Mouse (Mus musculus): Measurements from ENCODE around the gene Srsf10. TPM values are rescaled to one million over a fixed set of nuclear protein-coding genes. Genes with fewer than 3 reads are reported as not detected.

Gene Srsf10
- total RNA-seq, 2 experiments from 2014 or later: 73.8 to 80.5 TPM

- DNase-seq: peak; percentile 81
These were observed 910 bp downstream of the Srsf10 start for GRCm38 (mm10) chr4:135856223-135857091.

- no peak for DNase-seq
These were observed 2.1 kb downstream of the Srsf10 start for GRCm38 (mm10) chr4:135857597-135858186.

GRCm38 (mm10) chr4:135868996-135869395, 13.4 kb downstream of the Srsf10 start:
- no peak for DNase-seq

GRCm38 (mm10) chr4:135870227-135871023, 14.9 kb downstream of the Srsf10 start:
- no peak for DNase-seq

GRCm38 (mm10) chr4:135872015-135872414, 16.5 kb downstream of the Srsf10 start:
- DNase-seq: no peak

GRCm38 (mm10) chr4:135872589-135873391, 17.2 kb downstream of the Srsf10 start:
- DNase-seq: peak; percentile 9

- peak; percentile 91 for DNase-seq
These were observed 18.1 kb downstream of the Srsf10 start, which contains the start of gene Pnrc2 for GRCm38 (mm10) chr4:135873526-135874202. TSS of gene Pnrc2 (minus strand) at chr4:135873850.

GRCm38 (mm10) chr4:135874564-135875535, 19.3 kb downstream of the Srsf10 start:
- DNase-seq: peak; percentile 13

- DNase-seq: no peak
These were observed 20.0 kb downstream of the Srsf10 start for GRCm38 (mm10) chr4:135875546-135875945.

- DNase-seq: peak; percentile 78
These were observed 20.5 kb downstream of the Srsf10 start for GRCm38 (mm10) chr4:135875991-135876582.

- DNase-seq: peak; percentile 82
These were observed 21.1 kb downstream of the Srsf10 start for GRCm38 (mm10) chr4:135876583-135877020.

GRCm38 (mm10) chr4:135877742-135878141, 22.2 kb downstream of the Srsf10 start:
- peak; percentile 50 for DNase-seq

GRCm38 (mm10) chr4:135879021-135879420, 23.5 kb downstream of the Srsf10 start:
- DNase-seq: no peak

- DNase-seq: no peak
These were observed 24.5 kb downstream of the Srsf10 start for GRCm38 (mm10) chr4:135880018-135880417.

- no peak for DNase-seq
These were observed 25.0 kb downstream of the Srsf10 start for GRCm38 (mm10) chr4:135880576-135880975.

GRCm38 (mm10) chr4:135882023-135882422, 26.5 kb downstream of the Srsf10 start:
- DNase-seq: no peak

GRCm38 (mm10) chr4:135883401-135883851, 27.9 kb downstream of the Srsf10 start:
- no peak for DNase-seq

GRCm38 (mm10) chr4:135883881-135884516, 28.5 kb downstream of the Srsf10 start:
- DNase-seq: no peak

- no peak for DNase-seq
These were observed 29.0 kb downstream of the Srsf10 start for GRCm38 (mm10) chr4:135884531-135884930.

Data from heart, postnatal 4 days (tissue).